Mouse (Mus musculus) liver, postnatal 0 days (tissue): Measurements from ENCODE around the gene Slc9a7. TPM values are rescaled to one million over a fixed set of nuclear protein-coding genes. Genes with fewer than 3 reads are reported as not detected.

Experiments
- ATAC-seq: fragments of 200-750 bp; cut with Nextera tagmentation; 2 replicates; pipeline ENCODE4 v1.8.0; 2017; ENCODE audit warnings: mild to moderate bottlenecking, moderate library complexity
- DNase-seq: peaks from one replicate; pipeline ENCODE4 v3.0.0-alpha.2; 2016
- H3K27ac ChIP-seq: fragments of 300-500 bp; sonication (generic); 2 replicates; pipeline ENCODE4 v1.5.1; 2014; ENCODE audit warnings: antibody characterized with exemption, moderate library complexity, mild to moderate bottlenecking, low read depth
- H3K27me3 ChIP-seq: fragments of 300-500 bp; sonication (generic); 2 replicates; pipeline ENCODE4 v1.6.1; 2014; ENCODE audit warnings: low read length, control low read depth, mixed read lengths; ENCODE audit not compliant: insufficient read depth
- H3K36me3 ChIP-seq: fragments of 300-500 bp; sonication (generic); replicated peaks from 2 replicates; pipeline ENCODE4 v1.6.1; 2014; ENCODE audit warnings: mild to moderate bottlenecking, control low read depth, low read length, moderate library complexity, mixed read lengths; ENCODE audit not compliant: insufficient read depth
- H3K4me1 ChIP-seq: fragments of 300-500 bp; sonication (generic); 2 replicates; pipeline ENCODE4 v1.6.1; 2014; ENCODE audit warnings: antibody characterized with exemption, mild to moderate bottlenecking, control low read depth; ENCODE audit not compliant: insufficient read depth
- H3K4me2 ChIP-seq: fragments of 300-500 bp; sonication (generic); 2 replicates; pipeline ENCODE4 v1.6.1; 2014; ENCODE audit warnings: low read depth, mild to moderate bottlenecking, low read length, moderate library complexity, mixed read lengths
- H3K4me3 ChIP-seq: fragments of 300-500 bp; sonication (generic); 2 replicates; pipeline ENCODE4 v1.5.1; 2014; ENCODE audit warnings: low read depth, low read length
- H3K9ac ChIP-seq: fragments of 300-500 bp; sonication (generic); replicated peaks from 2 replicates; pipeline ENCODE4 v1.6.1; 2014; ENCODE audit warnings: mild to moderate bottlenecking, moderate library complexity
- H3K9me3 ChIP-seq: fragments of 300-500 bp; sonication (generic); 2 replicates; pipeline ENCODE4 v1.6.1; 2016; ENCODE audit warnings: mild to moderate bottlenecking, control low read depth, low read length, mixed read lengths
- CTCF ChIP-seq: sonication (generic); IDR thresholded peaks from 2 replicates; pipeline ENCODE4 v1.5.1; 2016; ENCODE audit warnings: antibody characterized with exemption, low read depth
- EP300 ChIP-seq: IDR thresholded peaks from 2 replicates; pipeline ENCODE4 v1.6.1; 2016; ENCODE audit warnings: antibody characterized with exemption, low read depth, mild to moderate bottlenecking
- WGBS: fragments of 180-500 bp; shearing (Covaris S2); extraction: QIAGEN DNeasy Blood & Tissue Kit; methylation state at CpG from one replicate; pipeline ENCODE4 v1.1.7; 2014; ENCODE audit not compliant: insufficient replicate concordance; 5-methylcytosine and 5-hydroxymethylcytosine counted together
- polyA plus RNA-seq: library from polyadenylated mRNA; unstranded; fragments of >200 nt; fragmentation: Nextera tagmentation; extraction: Ambion mirVana; gene quantifications from 2 replicates; pipeline ENCODE4 v1.2.1, GENCODE M21; 2015

Slc9a7 gene
- polyA plus RNA-seq: 0.40 and 0.81 TPM in 2 replicates

- Histone ChIP-seq H3K27ac (no peak within 1 kb of the TSS), H3K27me3 (no peaks in the 10 kb centered on the region; the same call in 1 of the 2 replicates), H3K36me3 (no peaks in the 10 kb centered on the region), H3K4me3 (peak within 1 kb of the TSS; percentile 56), H3K4me2 (peak within 1 kb of the TSS; percentile 73), H3K9me3 (no peaks in the 10 kb centered on the region), H3K9ac (peak within 1 kb of the TSS; percentile 54), H3K4me1 (no peaks in the 10 kb centered on the region)
- peak; percentile 65 for DNase-seq
- peak; percentile 86 for ATAC-seq
- TF ChIP-seq CTCF (no peak), EP300 (no peak)
- WGBS: 17% methylated on average over 42 of the region's 65 CpGs
Measured at GRCm38 (mm10) chrX:20291282-20292039, at the start of gene Slc9a7. Gene Slc9a7, minus strand, starts transcription at chrX:20291807.

- ATAC-seq: no peak
- Histone ChIP-seq H3K27me3 (no peaks in the 10 kb centered on the region), H3K9ac (no peak overlapping the region), H3K36me3 (no peaks in the 10 kb centered on the region), H3K27ac (no peak overlapping the region), H3K4me1 (no peaks in the 10 kb centered on the region), H3K4me3 (no peak overlapping the region), H3K4me2 (no peak overlapping the region), H3K9me3 (no peaks in the 10 kb centered on the region)
- TF ChIP-seq EP300 (no peak), CTCF (peak; percentile 70)
- DNase-seq: peak; percentile 53
- WGBS: 16% methylated on average over 2 of the region's 2 CpGs
Measured at GRCm38 (mm10) chrX:20335722-20336121, 44.1 kb upstream of the Slc9a7 start.

- Histone ChIP-seq H3K9me3 (no peaks in the 10 kb centered on the region), H3K9ac (no peak overlapping the region), H3K27me3 (no peaks in the 10 kb centered on the region), H3K27ac (no peak overlapping the region), H3K36me3 (no peaks in the 10 kb centered on the region), H3K4me2 (no peak overlapping the region), H3K4me1 (no peaks in the 10 kb centered on the region), H3K4me3 (no peak overlapping the region)
- DNase-seq (no peak), ATAC-seq (no peak)
- WGBS: 48% methylated on average over 1 of the region's 1 CpGs
- TF ChIP-seq EP300: no peak
- no peak for TF ChIP-seq CTCF
Measured at GRCm38 (mm10) chrX:20332756-20333155, 41.1 kb upstream of the Slc9a7 start.

GRCm38 (mm10) chrX:20307215-20307614, 15.6 kb upstream of the Slc9a7 start:
- no peaks in the 10 kb centered on the region for H3K27me3 ChIP-seq
- H3K9ac ChIP-seq: no peak overlapping the region
- no peaks in the 10 kb centered on the region for H3K36me3 ChIP-seq
- H3K9me3 ChIP-seq: no peaks in the 10 kb centered on the region
- H3K4me3 ChIP-seq: no peak overlapping the region
- WGBS: 28% methylated on average over 3 of the region's 3 CpGs
- no peak overlapping the region for H3K4me2 ChIP-seq
- DNase-seq (no peak), ATAC-seq (no peak)
- H3K4me1 ChIP-seq: no peaks in the 10 kb centered on the region
- no peak overlapping the region for H3K27ac ChIP-seq
- TF ChIP-seq EP300 (no peak), CTCF (no peak)

GRCm38 (mm10) chrX:20305941-20306340, 14.3 kb upstream of the Slc9a7 start:
- ATAC-seq: no peak
- no peak for DNase-seq
- H3K4me1 ChIP-seq: no peaks in the 10 kb centered on the region
- no peaks in the 10 kb centered on the region for H3K9me3 ChIP-seq
- H3K9ac ChIP-seq: no peak overlapping the region
- H3K4me3 ChIP-seq: no peak overlapping the region
- no peak for TF ChIP-seq CTCF
- TF ChIP-seq EP300: no peak
- H3K36me3 ChIP-seq: no peaks in the 10 kb centered on the region
- H3K27me3 ChIP-seq: no peaks in the 10 kb centered on the region
- H3K4me2 ChIP-seq: no peak overlapping the region
- no peak overlapping the region for H3K27ac ChIP-seq

- ATAC-seq: no peak
Measured at GRCm38 (mm10) chrX:20303280-20303679, 11.7 kb upstream of the Slc9a7 start.

More at GRCm38 (mm10) chrX:20303280-20303679, 11.7 kb upstream of the Slc9a7 start:
- Histone ChIP-seq H3K4me1 (no peaks in the 10 kb centered on the region), H3K9me3 (no peaks in the 10 kb centered on the region), H3K27ac (no peak overlapping the region), H3K9ac (no peak overlapping the region), H3K4me3 (no peak overlapping the region), H3K27me3 (no peaks in the 10 kb centered on the region), H3K4me2 (no peak overlapping the region), H3K36me3 (no peaks in the 10 kb centered on the region)
- DNase-seq: no peak
- no peak for TF ChIP-seq EP300
- no peak for TF ChIP-seq CTCF
